Mouse (Mus musculus): ENCODE measurements around the gene Slc9a8. TPM values are rescaled to one million over a fixed set of nuclear protein-coding genes. Genes with fewer than 3 reads are reported as not detected.
"Not testable (repeated sequence)": the region's sequence is repeated elsewhere in the genome, so short reads cannot be mapped to it uniquely, and the experiment has no call there.

Slc9a8 gene
- polyA plus RNA-seq, 1 experiment from 2014 or later = 21.4 TPM

DNA sequence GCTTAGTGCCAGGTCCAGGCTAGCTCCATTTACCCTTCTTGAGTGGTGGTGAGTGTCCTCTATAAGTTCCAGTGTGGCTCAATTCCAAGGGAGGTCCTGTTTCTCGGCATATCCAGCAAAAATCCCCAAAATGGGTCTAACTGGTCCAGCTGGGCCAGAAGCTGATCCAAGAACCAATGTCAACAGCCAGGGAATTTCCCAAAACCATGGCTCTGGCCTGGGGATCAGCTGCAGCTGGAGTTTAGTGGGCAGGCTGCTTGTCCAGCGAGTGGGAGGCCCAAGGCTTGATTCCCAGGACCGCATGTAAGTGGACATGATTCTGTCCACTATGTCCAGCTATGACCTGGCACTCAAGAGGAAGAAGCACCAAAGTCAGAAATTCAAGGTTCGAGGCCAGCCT lies 35.1 kb upstream of the Slc9a8 start:
- Histone ChIP-seq H3K27me3 (no peaks in the 10 kb centered on the region), H3K9ac (no peak overlapping the region), H3K4me1 (no peaks in the 10 kb centered on the region), H3K27ac (no peak overlapping the region), H3K9me3 (no peaks in the 10 kb centered on the region), H3K4me3 (no peak overlapping the region), H3K4me2 (no peak overlapping the region), H3K36me3 (no peaks in the 10 kb centered on the region)
- no peak for ATAC-seq (ENCODE audit: borderline replicate concordance, extremely low read depth, low FRiP score, low TSS enrichment)
- 82% methylated on average over 4 of the region's 4 CpGs for WGBS

DNA sequence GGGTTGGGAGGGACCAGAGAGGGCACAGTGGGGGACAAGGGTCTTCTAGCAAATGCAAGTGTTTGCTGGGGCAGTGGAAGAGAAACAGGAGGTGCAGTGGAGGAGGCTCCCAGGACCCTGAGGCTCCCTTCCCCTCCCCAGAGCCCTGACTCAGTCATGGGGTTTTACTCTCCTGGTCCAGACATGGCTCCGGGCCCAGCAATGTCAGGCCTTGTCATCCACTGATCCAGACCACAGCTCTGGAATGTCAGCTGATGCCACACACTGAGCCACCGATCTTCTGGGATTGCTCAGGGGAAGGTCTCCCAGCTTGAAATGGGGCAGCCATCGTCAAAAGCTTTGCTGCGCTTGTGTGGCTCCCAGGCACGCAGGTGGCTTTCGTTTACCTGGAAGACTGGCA lies 34.5 kb upstream of the Slc9a8 start:
- no peak for ATAC-seq (ENCODE audit: borderline replicate concordance, extremely low read depth, low FRiP score, low TSS enrichment)
- Histone ChIP-seq H3K9me3 (no peaks in the 10 kb centered on the region), H3K4me1 (no peaks in the 10 kb centered on the region), H3K27ac (no peak overlapping the region), H3K36me3 (no peaks in the 10 kb centered on the region), H3K9ac (no peak overlapping the region), H3K4me2 (no peak overlapping the region), H3K27me3 (no peaks in the 10 kb centered on the region), H3K4me3 (no peak overlapping the region)
- WGBS = 72% methylated on average over 6 of the region's 6 CpGs

DNA sequence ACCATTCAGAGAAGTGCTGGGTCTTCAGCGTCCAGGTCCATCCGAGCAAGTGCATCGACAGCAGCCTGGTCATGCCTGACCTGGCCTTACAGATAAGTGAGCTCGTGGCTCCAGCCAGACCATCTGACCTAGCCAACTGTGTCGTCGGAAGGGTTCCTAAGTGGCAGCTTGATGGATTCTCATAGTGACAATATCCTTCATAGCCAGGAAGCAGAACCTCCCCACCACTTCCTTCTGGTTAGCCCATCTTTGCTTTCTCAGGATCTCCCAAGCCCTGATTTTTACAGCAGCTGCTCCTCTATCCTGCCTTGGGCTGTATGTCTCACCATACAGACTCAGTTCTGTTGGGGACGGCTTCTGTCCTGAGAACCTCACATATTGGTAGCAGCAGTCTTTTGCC lies 27.1 kb upstream of the Slc9a8 start:
- no peaks in the 10 kb centered on the region for H3K36me3 ChIP-seq
- 58% methylated on average over 7 of the region's 7 CpGs for WGBS

DNA sequence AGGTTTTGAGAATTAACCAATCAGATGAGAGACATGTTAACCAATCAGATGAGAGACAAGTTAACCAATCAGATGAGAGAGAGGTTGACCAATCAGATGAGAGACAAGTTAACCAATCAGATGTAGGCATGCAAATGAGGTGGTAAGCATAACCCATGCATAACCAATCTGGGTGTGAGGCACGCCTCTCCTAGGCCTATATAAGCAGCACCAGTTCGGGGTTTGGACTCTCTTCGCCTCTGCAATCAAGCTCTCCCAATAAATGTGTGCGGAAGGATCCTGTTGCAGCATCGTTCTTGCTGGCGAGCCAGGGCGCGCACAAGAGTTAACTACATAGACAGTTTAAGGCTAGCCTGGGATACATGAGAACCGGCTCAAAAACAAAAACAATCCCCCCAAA lies 25.1 kb upstream of the Slc9a8 start:
- not testable (repeated sequence) for ATAC-seq (ENCODE audit: borderline replicate concordance, extremely low read depth, low FRiP score, low TSS enrichment); H3K9ac ChIP-seq; H3K9me3 ChIP-seq; H3K27me3 ChIP-seq; H3K36me3 ChIP-seq; H3K4me1 ChIP-seq; H3K27ac ChIP-seq; H3K4me2 ChIP-seq; H3K4me3 ChIP-seq
- 92% methylated on average over 9 of the region's 9 CpGs for WGBS

More for the DNA sequence above, 27.1 kb upstream of the Slc9a8 start:
- Histone ChIP-seq H3K9me3 (no peaks in the 10 kb centered on the region), H3K27me3 (no peaks in the 10 kb centered on the region), H3K4me3 (no peak overlapping the region), H3K4me2 (no peak overlapping the region), H3K4me1 (no peaks in the 10 kb centered on the region), H3K27ac (no peak overlapping the region), H3K9ac (no peak overlapping the region)
- no peak for ATAC-seq (ENCODE audit: borderline replicate concordance, extremely low read depth, low FRiP score, low TSS enrichment)

DNA sequence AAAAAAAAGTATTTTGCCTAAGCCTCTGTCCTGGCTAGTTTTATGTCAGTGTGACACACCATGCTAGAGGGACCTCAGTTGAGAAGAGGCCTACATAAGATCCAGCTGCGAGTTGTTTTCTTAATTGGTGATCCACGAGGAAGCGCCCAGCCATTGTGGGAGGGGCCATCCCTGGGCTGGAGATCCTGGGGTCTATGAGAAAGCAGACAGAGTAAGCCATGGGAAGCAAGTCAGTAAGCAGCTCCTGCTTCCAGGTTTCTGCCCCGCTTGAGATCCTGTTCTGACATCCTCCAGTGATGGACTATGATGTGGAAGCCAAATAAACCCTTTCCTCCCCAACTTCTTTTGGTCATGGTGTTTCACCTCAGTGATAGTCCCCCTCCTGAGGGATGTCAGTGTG lies 22.5 kb upstream of the Slc9a8 start:
- no peak overlapping the region for H3K9ac ChIP-seq
- 0 out of 2 replicates have a peak, but pooled peaks cover 6% of the 10 kb centered on the region for H3K4me1 ChIP-seq
- 38% methylated on average over 4 of the region's 4 CpGs for WGBS
- H3K4me3 ChIP-seq = no peak overlapping the region
- H3K36me3 ChIP-seq = no peaks in the 10 kb centered on the region
- no peak overlapping the region for H3K4me2 ChIP-seq
- H3K27me3 ChIP-seq = no peaks in the 10 kb centered on the region
- no peaks in the 10 kb centered on the region for H3K9me3 ChIP-seq
- ATAC-seq (ENCODE audit: borderline replicate concordance, extremely low read depth, low FRiP score, low TSS enrichment) = no peak
- H3K27ac ChIP-seq = no peak overlapping the region

DNA sequence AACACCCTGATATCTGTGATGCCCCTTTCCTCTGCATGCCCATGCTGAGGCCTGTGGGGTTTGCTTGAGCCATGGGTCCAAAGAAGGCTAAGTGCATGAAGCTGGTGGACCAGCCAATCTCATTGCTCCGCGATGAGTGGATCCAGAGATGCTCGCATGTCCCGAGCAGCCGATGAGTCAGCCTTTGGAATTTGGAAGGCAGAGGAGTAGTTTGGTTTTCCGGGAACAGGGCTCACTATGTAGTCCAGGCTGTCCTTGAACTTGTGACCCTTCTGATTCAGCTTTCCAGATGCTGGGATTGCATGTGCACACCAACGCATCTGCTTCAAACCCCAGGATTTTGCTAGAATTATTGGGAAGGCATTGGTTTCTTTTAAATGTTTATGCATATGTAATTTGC lies 21.9 kb upstream of the Slc9a8 start:
- Histone ChIP-seq H3K4me2 (no peak overlapping the region), H3K36me3 (no peaks in the 10 kb centered on the region), H3K4me1 (0 out of 2 replicates have a peak, but pooled peaks cover 7% of the 10 kb centered on the region), H3K9me3 (no peaks in the 10 kb centered on the region), H3K27me3 (no peaks in the 10 kb centered on the region), H3K27ac (no peak overlapping the region), H3K4me3 (no peak overlapping the region), H3K9ac (no peak overlapping the region)
- 70% methylated on average over 7 of the region's 7 CpGs for WGBS
- ATAC-seq (ENCODE audit: borderline replicate concordance, extremely low read depth, low FRiP score, low TSS enrichment) = no peak

DNA sequence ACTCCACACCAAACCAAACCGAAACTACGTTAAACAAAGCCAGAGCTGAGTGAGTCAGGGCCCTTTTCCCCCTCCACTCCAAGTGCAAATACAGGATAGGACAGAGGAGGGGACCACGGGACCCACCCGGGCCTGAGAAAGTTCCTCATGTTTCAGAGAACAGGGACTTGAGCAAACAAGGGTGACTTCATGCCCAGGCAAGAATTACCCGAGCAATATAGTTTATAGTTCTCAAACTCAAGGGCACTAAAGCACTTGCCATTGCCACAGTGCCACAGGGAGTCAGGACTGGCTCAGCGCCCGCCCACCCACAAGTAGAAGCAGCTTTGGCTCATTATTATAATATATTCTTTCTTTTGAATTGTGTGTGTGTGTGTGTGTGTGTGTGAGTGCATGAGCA lies 18.4 kb upstream of the Slc9a8 start:
- Histone ChIP-seq H3K27me3 (no peaks in the 10 kb centered on the region), H3K9ac (no peak overlapping the region; the same call in 1 of the 2 replicates), H3K36me3 (no peaks in the 10 kb centered on the region), H3K4me1 (0 out of 2 replicates have a peak, but pooled peaks cover 7% of the 10 kb centered on the region), H3K4me2 (peak overlapping the region; percentile 32), H3K9me3 (no peaks in the 10 kb centered on the region), H3K27ac (peak overlapping the region; percentile 87), H3K4me3 (peak overlapping the region; percentile 17)
- ATAC-seq (ENCODE audit: borderline replicate concordance, extremely low read depth, low FRiP score, low TSS enrichment) = peak; percentile 82
- WGBS = 53% methylated on average over 7 of the region's 7 CpGs

DNA sequence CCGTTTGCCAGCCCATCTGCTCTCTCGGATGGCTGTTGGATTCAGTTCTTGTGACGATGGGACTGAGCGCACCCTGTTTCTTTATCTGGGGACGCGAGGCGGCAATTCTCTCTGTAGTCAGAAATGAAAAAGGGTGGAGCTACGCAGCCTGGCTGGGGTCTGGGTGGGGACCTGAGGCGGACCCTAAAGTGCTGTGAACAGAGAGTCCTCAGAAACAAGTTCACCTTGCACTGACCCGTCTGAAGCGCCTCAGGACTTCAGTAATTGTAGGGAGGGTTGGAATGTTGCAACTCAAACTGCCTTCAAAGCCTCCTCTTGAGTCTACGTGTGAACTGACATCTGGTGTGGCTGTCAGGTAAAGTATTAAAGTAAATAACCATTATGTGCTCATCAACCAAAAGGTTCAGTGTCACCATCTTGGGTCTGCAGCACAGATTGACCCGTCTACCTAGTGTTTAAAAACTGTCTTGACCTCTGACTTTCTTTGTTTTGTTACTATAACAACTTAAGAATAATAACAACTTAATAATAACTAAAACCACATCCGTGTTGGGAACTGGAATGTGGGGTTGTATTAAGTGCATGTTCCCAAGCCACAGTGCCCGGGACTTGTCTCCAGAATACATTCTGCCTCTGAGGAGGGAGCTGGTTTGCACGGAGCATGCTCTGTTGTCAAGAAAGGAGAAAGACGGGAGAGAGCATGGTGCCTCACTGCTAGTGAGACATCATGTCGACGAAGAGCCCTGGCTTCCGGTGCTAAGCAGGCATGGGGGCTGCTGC lies 16.2 kb upstream of the Slc9a8 start:
- no peak overlapping the region for H3K4me3 ChIP-seq
- no peak overlapping the region for H3K4me2 ChIP-seq
- H3K27me3 ChIP-seq = no peaks in the 10 kb centered on the region
- H3K9ac ChIP-seq = no peak overlapping the region
- WGBS = 62% methylated on average over 20 of the region's 20 CpGs
- 0 out of 2 replicates have a peak, but pooled peaks cover 7% of the 10 kb centered on the region for H3K4me1 ChIP-seq
- H3K36me3 ChIP-seq = no peaks in the 10 kb centered on the region
- ATAC-seq (ENCODE audit: borderline replicate concordance, extremely low read depth, low FRiP score, low TSS enrichment) = no peak
- no peak overlapping the region for H3K27ac ChIP-seq
- H3K9me3 ChIP-seq = no peaks in the 10 kb centered on the region

DNA sequence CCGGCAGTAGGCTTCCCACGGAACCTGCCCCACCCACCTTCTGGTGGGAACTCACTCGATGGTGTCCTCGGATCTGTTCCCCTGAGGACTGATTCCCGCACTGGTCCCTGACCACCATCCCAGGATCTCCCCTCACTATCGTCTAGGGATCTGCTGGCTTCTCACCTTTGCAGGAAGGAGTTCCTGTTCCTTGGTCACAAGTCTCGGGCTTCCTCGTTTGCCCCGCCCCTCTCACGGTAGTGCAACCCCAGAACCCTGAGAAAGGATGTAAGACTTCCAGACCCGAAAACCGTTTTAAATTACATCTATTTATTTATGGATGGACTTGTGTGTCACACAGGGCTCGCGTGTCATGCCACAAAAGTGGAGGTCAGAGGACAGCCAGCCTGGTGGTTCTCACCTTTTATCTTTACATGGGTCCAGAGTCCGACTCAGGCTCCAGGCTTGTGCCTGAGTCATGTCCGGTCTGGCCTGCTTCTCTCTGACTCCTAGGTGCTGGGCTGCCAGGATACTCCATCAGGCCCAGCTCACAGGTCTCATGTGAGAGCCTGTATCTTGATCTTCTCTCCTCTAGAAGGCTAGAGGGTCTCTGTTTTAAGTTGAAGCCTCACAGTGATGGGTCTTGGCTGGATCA lies 14.1 kb upstream of the Slc9a8 start:
- H3K4me1 ChIP-seq = 0 out of 2 replicates have a peak, but pooled peaks cover 7% of the 10 kb centered on the region
- no peaks in the 10 kb centered on the region for H3K36me3 ChIP-seq
- H3K9ac ChIP-seq = no peak overlapping the region
- no peaks in the 10 kb centered on the region for H3K27me3 ChIP-seq
- H3K4me3 ChIP-seq = no peak overlapping the region
- H3K9me3 ChIP-seq = no peaks in the 10 kb centered on the region
- 95% methylated on average over 16 of the region's 16 CpGs for WGBS
- H3K4me2 ChIP-seq = no peak overlapping the region
- ATAC-seq (ENCODE audit: borderline replicate concordance, extremely low read depth, low FRiP score, low TSS enrichment) = no peak
- H3K27ac ChIP-seq = no peak overlapping the region

DNA sequence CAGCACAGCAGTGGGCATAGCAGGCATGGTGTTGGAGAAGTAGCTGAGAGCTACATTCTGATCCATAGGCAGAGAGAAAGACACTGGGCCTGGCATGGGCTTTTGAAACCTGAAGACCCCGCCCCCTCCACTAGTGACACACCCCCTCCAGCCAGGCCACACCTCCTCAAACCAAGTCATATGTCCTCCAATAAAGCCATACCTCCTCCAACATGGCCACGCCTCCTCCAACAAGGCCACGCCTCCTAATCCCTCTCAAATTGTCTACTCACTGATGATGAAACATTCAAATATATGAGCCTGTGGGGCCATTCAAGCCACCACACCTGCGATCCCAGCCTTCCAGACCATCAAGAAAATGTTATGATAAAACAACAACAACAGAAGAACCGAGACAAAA lies 7.1 kb upstream of the Slc9a8 start:
- Histone ChIP-seq H3K27me3 (no peaks in the 10 kb centered on the region), H3K4me1 (no peaks in the 10 kb centered on the region), H3K9me3 (no peaks in the 10 kb centered on the region), H3K9ac (no peak overlapping the region), H3K27ac (no peak overlapping the region), H3K4me3 (no peak overlapping the region), H3K4me2 (no peak overlapping the region), H3K36me3 (no peaks in the 10 kb centered on the region)
- WGBS = 84% methylated on average over 5 of the region's 5 CpGs
- no peak for ATAC-seq (ENCODE audit: borderline replicate concordance, extremely low read depth, low FRiP score, low TSS enrichment)

DNA sequence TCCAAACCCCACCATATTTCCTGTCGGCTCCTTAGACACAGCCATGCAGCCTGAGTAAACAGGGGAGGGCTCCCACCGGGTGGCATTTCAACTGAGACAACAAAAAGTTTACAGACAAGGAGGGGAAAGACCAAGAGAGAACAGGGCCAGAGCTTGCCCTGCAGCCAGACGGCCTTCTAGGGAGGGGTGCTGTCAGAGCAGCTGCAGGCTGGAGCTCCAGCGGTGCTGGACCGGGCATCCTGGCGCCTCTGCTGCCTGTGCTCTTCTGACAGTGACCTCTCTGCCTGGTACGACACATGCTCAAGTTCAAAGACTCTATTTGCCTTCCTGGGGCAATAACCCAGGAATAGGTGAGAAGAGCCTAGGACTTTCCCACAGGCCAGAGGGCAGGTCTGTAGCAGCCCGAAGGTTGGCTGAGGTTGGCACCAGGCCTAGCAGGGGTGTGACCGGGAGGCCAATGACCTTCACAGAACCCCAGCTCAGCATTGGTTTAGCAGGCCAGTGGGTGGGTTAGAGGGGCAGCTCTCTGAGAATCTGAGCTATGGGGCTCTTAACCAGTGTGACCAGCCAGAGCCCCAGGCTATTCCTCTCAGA lies 5.4 kb upstream of the Slc9a8 start:
- Histone ChIP-seq H3K4me2 (no peak overlapping the region), H3K36me3 (no peaks in the 10 kb centered on the region), H3K27me3 (no peaks in the 10 kb centered on the region), H3K27ac (no peak overlapping the region), H3K4me3 (no peak overlapping the region), H3K9ac (no peak overlapping the region), H3K4me1 (peaks cover 8% of the 10 kb centered on the region), H3K9me3 (no peaks in the 10 kb centered on the region)
- no peak for ATAC-seq (ENCODE audit: borderline replicate concordance, extremely low read depth, low FRiP score, low TSS enrichment)
- 58% methylated on average over 9 of the region's 9 CpGs for WGBS

DNA sequence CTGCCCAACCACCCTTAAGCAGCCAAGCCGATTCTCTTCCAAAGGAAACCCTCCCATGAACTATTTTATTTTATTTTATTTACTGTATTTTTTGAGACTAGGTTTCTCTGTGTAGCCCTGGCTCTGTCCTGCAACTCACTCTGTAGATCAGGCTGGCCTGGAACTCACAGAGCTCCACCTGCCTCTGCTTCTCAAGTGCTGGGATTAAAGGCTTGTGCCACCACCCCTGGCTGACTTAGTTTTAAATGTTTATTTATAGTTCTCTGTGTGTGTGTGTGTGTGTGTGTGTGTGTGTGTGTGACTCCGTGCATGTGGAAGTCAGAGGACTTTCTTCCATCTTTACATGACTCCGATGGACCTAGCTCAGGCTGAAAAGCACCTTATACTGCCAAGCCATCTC lies 4.5 kb upstream of the Slc9a8 start:
- 65% methylated on average over 3 of the region's 3 CpGs for WGBS
- Histone ChIP-seq H3K27ac (no peak overlapping the region), H3K4me3 (no peak overlapping the region), H3K4me1 (peaks cover 9% of the 10 kb centered on the region), H3K4me2 (no peak overlapping the region), H3K9me3 (no peaks in the 10 kb centered on the region), H3K27me3 (no peaks in the 10 kb centered on the region), H3K9ac (no peak overlapping the region), H3K36me3 (no peaks in the 10 kb centered on the region)
- ATAC-seq (ENCODE audit: borderline replicate concordance, extremely low read depth, low FRiP score, low TSS enrichment) = no peak

Measured in lung, embryonic 15.5 days (tissue).